Comparison of ENCODE assay signal across 14 mouse cellular contexts in the genomic region with DNA sequence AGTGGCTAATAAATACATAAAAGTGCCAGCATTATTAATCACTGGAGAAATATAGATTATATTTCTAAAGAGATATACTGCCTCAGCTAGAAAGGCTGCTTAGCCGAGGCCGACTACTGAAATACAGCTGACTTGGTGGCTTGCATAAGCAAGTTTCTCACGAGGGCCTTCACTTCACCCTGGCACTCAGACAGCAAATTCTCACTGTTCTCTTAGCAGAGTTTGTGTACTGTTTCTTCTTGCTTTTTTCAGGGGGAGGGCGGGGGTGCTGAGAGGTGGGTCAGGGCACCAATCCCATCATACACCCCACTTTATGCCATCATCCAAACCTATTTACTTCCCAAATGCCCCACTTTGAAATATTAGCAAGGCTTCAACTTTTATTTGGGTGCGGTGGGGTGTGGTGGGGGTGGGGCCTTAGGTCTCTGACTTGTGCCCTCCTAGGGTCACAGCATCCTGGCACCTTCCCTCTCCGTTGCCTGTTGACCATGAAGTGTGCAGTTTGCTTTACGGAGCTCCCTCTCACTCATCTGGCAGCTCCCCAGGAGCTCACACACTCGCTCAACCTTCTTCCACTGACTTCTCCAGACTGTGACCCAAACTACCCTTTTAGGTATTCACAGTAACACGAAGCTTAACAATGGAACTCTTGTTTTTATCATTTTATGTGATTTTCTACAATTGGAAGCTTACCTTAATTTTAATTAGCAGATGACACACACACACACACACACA.
"Had no signal": no experiment of that assay in that cellular context is flagged by ENCODE, and none has a peak within 500 bp of the region (broad histone marks: within the 10 kb centered on the region; RNA-seq: fewer than 3 reads in every experiment).

No protein-coding gene starts in this region.

- H3K27ac ChIP-seq: kidney, embryonic 15.5 days; limb, embryonic 12.5 days; limb, embryonic 15.5 days; liver, embryonic 15.5 days had no signal

- H3K27me3 ChIP-seq: kidney, embryonic 15.5 days; limb, embryonic 12.5 days; limb, embryonic 15.5 days; liver, embryonic 15.5 days had no signal

- DNase-seq: kidney, adult 8-10 months; kidney, postnatal 14 days; kidney, postnatal 4 days; left cerebral cortex, postnatal 4 days; lung, adult 2 months; lung, postnatal 14 days; lung, postnatal 4 days; midbrain, embryonic 14.5 days; thymus, adult 18-20 months; thymus, postnatal 36 days had no signal

- H3K9ac ChIP-seq: kidney, embryonic 15.5 days; limb, embryonic 12.5 days; limb, embryonic 15.5 days; liver, embryonic 15.5 days had no signal

- H3K9me3 ChIP-seq: kidney, embryonic 15.5 days; limb, embryonic 12.5 days; limb, embryonic 15.5 days; liver, embryonic 15.5 days had no signal

- H3K36me3 ChIP-seq: kidney, embryonic 15.5 days; liver, embryonic 15.5 days had no signal

- H3K4me3 ChIP-seq: kidney, embryonic 15.5 days; limb, embryonic 12.5 days; limb, embryonic 15.5 days; liver, embryonic 15.5 days had no signal

- H3K4me2 ChIP-seq: kidney, embryonic 15.5 days; limb, embryonic 12.5 days; limb, embryonic 15.5 days had no signal
